Mouse (Mus musculus) bone marrow, adult 2 months (tissue): Measurements from ENCODE around the gene Ctnnd1. TPM values are rescaled to one million over a fixed set of nuclear protein-coding genes. Genes with fewer than 3 reads are reported as not detected.
"Not testable (repeated sequence)": the region's sequence is repeated elsewhere in the genome, so short reads cannot be mapped to it uniquely, and the experiment has no call there.

Experiments
- H3K27ac ChIP-seq: fragments of 200-500 bp; 2 replicates; pipeline ENCODE4 v1.5.1; 2012; ENCODE audit warnings: low read depth, mild to moderate bottlenecking, control low read depth, inconsistent platforms, low read length; ENCODE audit not compliant: control insufficient read depth, poor library complexity, insufficient read depth
- H3K4me1 ChIP-seq: fragments of 200-500 bp; 2 replicates; pipeline ENCODE4 v1.6.1; 2011; ENCODE audit warnings: low read length; ENCODE audit not compliant: control insufficient read depth, insufficient read depth
- H3K4me3 ChIP-seq: fragments of 200-500 bp; replicated peaks from 2 replicates; pipeline ENCODE3; 2011; ENCODE audit warnings: mild to moderate bottlenecking, low read depth, low read length, control low read depth; ENCODE audit not compliant: control insufficient read depth
- CTCF ChIP-seq: fragments of 200-500 bp; IDR thresholded peaks from 2 replicates; pipeline ENCODE4 v1.5.1; 2011; ENCODE audit warnings: low read length, control low read depth; ENCODE audit not compliant: control insufficient read depth, insufficient read depth
- POLR2A ChIP-seq: fragments of 200-500 bp; IDR thresholded peaks from 2 replicates; pipeline ENCODE4 v1.6.1; 2011; ENCODE audit warnings: low read depth, mild to moderate bottlenecking, control low read depth, low read length, borderline replicate concordance; ENCODE audit not compliant: control insufficient read depth
- WGBS: fragments of 180-500 bp; shearing (Covaris S2); methylation state at CpG from one replicate; pipeline ENCODE4 v1.1.7; 2018; 5-methylcytosine and 5-hydroxymethylcytosine counted together
- polyA plus RNA-seq: library from polyadenylated mRNA; stranded (reverse); fragments of >200 nt; gene quantifications from 2 replicates; pipeline ENCODE4 v1.2.4, GENCODE M21; 2011; ENCODE audit warnings: low replicate concordance; ENCODE audit not compliant: missing spikeins, insufficient read depth, insufficient read length

The Ctnnd1 gene
- polyA plus RNA-seq, 1 experiment = 25.2 TPM

- Histone ChIP-seq H3K4me1 (no peaks in the 10 kb centered on the region; the same call in 1 of the 2 replicates), H3K27ac (peak overlapping the region; percentile 8; the same call in 1 of the 2 replicates), H3K4me3 (peak overlapping the region; percentile 73)
- 8% methylated on average over 22 of the region's 22 CpGs for WGBS
- TF ChIP-seq POLR2A (no peak), CTCF (peak; percentile 38; the same call in 1 of the 2 replicates)
These were observed 26.9 kb upstream of the Ctnnd1 start for GRCm38 (mm10) chr2:84677270-84677967.

GRCm38 (mm10) chr2:84671535-84671934, 21.0 kb upstream of the Ctnnd1 start:
- H3K27ac ChIP-seq, H3K4me3 ChIP-seq, H3K4me1 ChIP-seq: not testable (repeated sequence)
- 72% methylated on average over 4 of the region's 5 CpGs for WGBS

- under 1% methylated on average over 20 of the region's 20 CpGs for WGBS
These were observed 20.0 kb upstream of the Ctnnd1 start, which contains the start of gene Selenoh for GRCm38 (mm10) chr2:84670569-84670933. Gene Selenoh, minus strand, starts transcription at chr2:84670770.

GRCm38 (mm10) chr2:84669828-84670568, 19.4 kb upstream of the Ctnnd1 start:
- 2% methylated on average over 39 of the region's 39 CpGs for WGBS
- H3K4me3 ChIP-seq = peak overlapping the region; percentile 80
- no peaks in the 10 kb centered on the region for H3K4me1 ChIP-seq
- H3K27ac ChIP-seq = peak overlapping the region; percentile 37; the same call in 1 of the 2 replicates
- TF ChIP-seq POLR2A = no peak; the same call in 1 of the 2 replicates
- TF ChIP-seq CTCF = no peak

More at GRCm38 (mm10) chr2:84670569-84670933, 20.0 kb upstream of the Ctnnd1 start, which contains the start of gene Selenoh:
- peak within 1 kb of the TSS; percentile 37; the same call in 1 of the 2 replicates for H3K27ac ChIP-seq
- TF ChIP-seq CTCF (no peak), POLR2A (0 out of 2 replicates have a peak, but pooled peaks have one; percentile 5)
- no peaks in the 10 kb centered on the region for H3K4me1 ChIP-seq
- H3K4me3 ChIP-seq = peak within 1 kb of the TSS; percentile 80

- Histone ChIP-seq H3K27ac (no peak overlapping the region), H3K4me1 (no peaks in the 10 kb centered on the region), H3K4me3 (no peak overlapping the region)
- TF ChIP-seq CTCF = no peak
- no peak for TF ChIP-seq POLR2A
- WGBS = 80% methylated on average over 12 of the region's 12 CpGs
These were observed 15.5 kb upstream of the Ctnnd1 start for GRCm38 (mm10) chr2:84666081-84666480.

GRCm38 (mm10) chr2:84662866-84663265, 12.3 kb upstream of the Ctnnd1 start:
- no peak overlapping the region for H3K27ac ChIP-seq
- no peak for TF ChIP-seq POLR2A
- TF ChIP-seq CTCF = 0 out of 2 replicates have a peak, but pooled peaks have one; percentile 28
- no peak overlapping the region for H3K4me3 ChIP-seq
- 46% methylated on average over 2 of the region's 2 CpGs for WGBS
- no peaks in the 10 kb centered on the region for H3K4me1 ChIP-seq

GRCm38 (mm10) chr2:84660253-84660652, 9.7 kb upstream of the Ctnnd1 start:
- WGBS = 35% methylated on average over 3 of the region's 3 CpGs

GRCm38 (mm10) chr2:84658806-84659205, 8.2 kb upstream of the Ctnnd1 start, which contains the start of gene Btbd18:
Gene Btbd18, plus strand, starts transcription at chr2:84659079.
- Histone ChIP-seq H3K27ac (no peak within 1 kb of the TSS), H3K4me1 (no peaks in the 10 kb centered on the region; the same call in 1 of the 2 replicates), H3K4me3 (no peak within 1 kb of the TSS)
- TF ChIP-seq CTCF (no peak), POLR2A (no peak)
- WGBS = 94% methylated on average over 32 of the region's 32 CpGs

More at GRCm38 (mm10) chr2:84660253-84660652, 9.7 kb upstream of the Ctnnd1 start:
- no peak overlapping the region for H3K27ac ChIP-seq
- H3K4me3 ChIP-seq = no peak overlapping the region
- H3K4me1 ChIP-seq = no peaks in the 10 kb centered on the region; the same call in 1 of the 2 replicates
- TF ChIP-seq POLR2A (no peak), CTCF (0 out of 2 replicates have a peak, but pooled peaks have one; percentile 30)
